Mouse (Mus musculus) liver, embryonic 16.5 days (tissue): Measurements from ENCODE around the gene Cdc37. TPM values are rescaled to one million over a fixed set of nuclear protein-coding genes. Genes with fewer than 3 reads are reported as not detected.
"Not testable (repeated sequence)": the region's sequence is repeated elsewhere in the genome, so short reads cannot be mapped to it uniquely, and the experiment has no call there.

Source experiments
- ATAC-seq: fragments of 200-750 bp; cut with Nextera tagmentation; 2 replicates; pipeline ENCODE4 v1.8.0; 2017; ENCODE audit warnings: low read depth, mild to moderate bottlenecking, moderate number of reproducible peaks, moderate library complexity
- H3K27ac ChIP-seq: fragments of 300-500 bp; sonication (generic); 2 replicates; pipeline ENCODE4 v1.5.1; 2014; ENCODE audit warnings: mild to moderate bottlenecking, low read length
- H3K27me3 ChIP-seq: fragments of 300-500 bp; sonication (generic); 2 replicates; pipeline ENCODE4 v1.6.1; 2014; ENCODE audit warnings: low read depth, low read length, mixed read lengths; ENCODE audit not compliant: control insufficient read depth, insufficient read depth
- H3K36me3 ChIP-seq: fragments of 300-500 bp; sonication (generic); 2 replicates; pipeline ENCODE4 v1.6.1; 2014; ENCODE audit warnings: mild to moderate bottlenecking; ENCODE audit not compliant: control insufficient read depth, insufficient read depth
- H3K4me1 ChIP-seq: fragments of 300-500 bp; sonication (generic); 2 replicates; pipeline ENCODE4 v1.6.1; 2014; ENCODE audit warnings: low read depth, low read length, mixed read lengths; ENCODE audit not compliant: control insufficient read depth
- H3K4me2 ChIP-seq: fragments of 300-500 bp; sonication (generic); 2 replicates; pipeline ENCODE4 v1.6.1; 2014; ENCODE audit warnings: low read depth, low read length, mixed read lengths
- H3K4me3 ChIP-seq: fragments of 300-500 bp; sonication (generic); 2 replicates; pipeline ENCODE4 v1.5.1; 2014; ENCODE audit warnings: low read depth, mild to moderate bottlenecking, low read length
- H3K9ac ChIP-seq: fragments of 300-500 bp; sonication (generic); 2 replicates; pipeline ENCODE4 v1.6.1; 2014; ENCODE audit warnings: low read depth, low read length
- H3K9me3 ChIP-seq: fragments of 300-500 bp; sonication (generic); replicated peaks from 2 replicates; pipeline ENCODE4 v1.6.1; 2016; ENCODE audit warnings: low read length; ENCODE audit not compliant: control insufficient read depth
- WGBS: fragments of 180-500 bp; shearing (Covaris S2); extraction: QIAGEN DNeasy Blood & Tissue Kit; methylation state at CpG from one replicate; pipeline ENCODE4 v1.1.7; 2014; ENCODE audit not compliant: insufficient replicate concordance; 5-methylcytosine and 5-hydroxymethylcytosine counted together
- polyA plus RNA-seq: library from polyadenylated mRNA; unstranded; fragments of >200 nt; fragmentation: Nextera tagmentation; extraction: Ambion mirVana; gene quantifications from 2 replicates; pipeline ENCODE4 v1.2.1, GENCODE M21; 2015

Gene Cdc37
- polyA plus RNA-seq: 104 and 106 TPM in 2 replicates

DNA sequence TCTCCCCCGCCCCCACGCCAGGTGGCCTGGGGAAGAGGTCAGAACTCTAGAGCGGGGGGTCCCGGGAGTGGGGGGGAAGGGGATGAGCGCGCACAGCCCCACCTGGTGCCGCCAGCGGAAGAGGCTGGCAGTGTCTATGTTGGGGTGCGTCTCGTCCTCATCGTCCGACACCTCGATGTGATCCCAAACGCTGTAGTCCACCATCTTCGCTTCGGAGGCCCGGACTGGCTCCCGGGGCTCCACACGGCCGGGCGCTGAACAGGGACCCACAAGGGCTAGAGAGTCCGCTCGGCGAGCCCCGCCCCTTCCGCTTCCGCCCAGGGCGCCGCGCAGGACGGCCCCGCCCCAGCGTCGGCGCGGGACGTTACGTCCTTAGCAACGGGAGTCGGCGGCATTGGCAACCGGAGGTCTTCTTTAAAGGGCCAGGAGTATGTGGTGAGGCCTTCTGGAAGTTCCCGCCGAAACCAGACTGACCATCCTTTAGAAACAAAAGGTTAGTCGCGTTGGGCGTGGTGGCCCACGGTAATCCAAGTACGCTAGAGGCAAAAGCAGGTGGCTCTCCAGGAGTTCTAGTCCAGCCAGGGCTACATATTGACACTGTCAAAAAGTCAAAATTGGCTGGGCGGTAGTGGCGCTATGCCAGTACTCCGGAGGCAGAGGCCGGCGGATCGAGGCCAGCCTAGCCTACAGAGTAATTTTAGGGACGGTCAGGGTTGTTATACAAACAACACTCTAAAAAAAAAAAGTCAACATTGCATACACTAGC, at the start of gene Cdc37:
Gene Cdc37 (minus strand): TSS at position 329 of the 766 bp plus-strand sequence.
- H3K36me3 ChIP-seq: no peaks in the 10 kb centered on the region; the same call in 1 of the 2 replicates
- H3K9me3 ChIP-seq: no peaks in the 10 kb centered on the region
- peaks cover 48% of the 10 kb centered on the region for H3K4me1 ChIP-seq
- peak; percentile 97 for ATAC-seq
- peak within 1 kb of the TSS; percentile 86 for H3K4me3 ChIP-seq
- WGBS: 2% methylated on average over 56 of the region's 56 CpGs
- peak within 1 kb of the TSS; percentile 90 for H3K9ac ChIP-seq
- H3K27ac ChIP-seq: peak within 1 kb of the TSS; percentile 73
- no peaks in the 10 kb centered on the region for H3K27me3 ChIP-seq
- peak within 1 kb of the TSS; percentile 84 for H3K4me2 ChIP-seq

DNA sequence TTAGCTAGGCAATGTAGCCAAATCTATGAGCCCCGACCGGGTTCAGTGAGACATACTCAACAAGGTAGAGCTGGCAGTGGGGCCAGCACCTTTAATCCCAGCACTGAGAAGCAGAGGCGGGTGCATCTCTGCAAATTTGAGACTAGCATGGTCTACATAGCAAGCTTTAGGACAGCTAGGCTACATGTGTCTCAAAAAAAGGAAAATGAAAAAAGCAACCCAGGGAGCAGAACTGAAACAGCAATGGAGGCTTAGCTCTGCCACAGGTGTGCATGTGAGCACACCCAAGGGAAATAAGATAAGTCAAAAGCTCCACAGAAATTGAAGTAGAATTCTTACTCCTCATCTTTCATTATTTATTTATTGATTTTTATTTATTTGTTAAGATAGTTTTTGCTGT, 49.2 kb upstream of the Cdc37 start:
- 67% methylated on average over 3 of the region's 3 CpGs for WGBS
- Histone ChIP-seq H3K4me3 (no peak overlapping the region), H3K4me2 (no peak overlapping the region)

DNA sequence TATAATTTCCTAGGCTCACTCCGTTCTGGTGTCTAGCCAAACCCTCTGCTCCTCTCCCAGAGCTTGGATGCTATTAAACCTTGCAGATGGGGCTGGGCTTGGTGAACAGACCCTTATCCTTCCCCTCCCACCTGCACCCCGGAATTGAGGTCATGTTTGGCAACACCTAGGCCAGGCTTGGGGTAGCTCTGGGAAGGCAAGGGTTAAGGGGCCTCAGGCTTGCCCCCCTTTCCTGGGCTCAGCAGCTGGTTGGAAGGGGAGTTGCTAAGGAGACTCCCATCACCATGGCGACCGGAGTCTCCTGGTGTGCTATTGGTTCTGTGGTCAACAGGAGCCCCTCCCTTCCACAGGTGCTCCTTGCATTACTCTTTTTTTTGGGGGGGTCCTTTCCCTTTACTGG, 48.2 kb upstream of the Cdc37 start:
- Histone ChIP-seq H3K27ac (no peak overlapping the region), H3K4me1 (no peaks in the 10 kb centered on the region), H3K36me3 (no peaks in the 10 kb centered on the region), H3K4me2 (no peak overlapping the region), H3K4me3 (no peak overlapping the region), H3K27me3 (no peaks in the 10 kb centered on the region), H3K9me3 (no peaks in the 10 kb centered on the region), H3K9ac (no peak overlapping the region)
- WGBS: 62% methylated on average over 4 of the region's 4 CpGs
- no peak for ATAC-seq

More for the DNA sequence above, 49.2 kb upstream of the Cdc37 start:
- Histone ChIP-seq H3K27ac (no peak overlapping the region), H3K36me3 (no peaks in the 10 kb centered on the region), H3K9ac (no peak overlapping the region), H3K4me1 (no peaks in the 10 kb centered on the region), H3K9me3 (no peaks in the 10 kb centered on the region), H3K27me3 (no peaks in the 10 kb centered on the region)
- ATAC-seq: no peak

DNA sequence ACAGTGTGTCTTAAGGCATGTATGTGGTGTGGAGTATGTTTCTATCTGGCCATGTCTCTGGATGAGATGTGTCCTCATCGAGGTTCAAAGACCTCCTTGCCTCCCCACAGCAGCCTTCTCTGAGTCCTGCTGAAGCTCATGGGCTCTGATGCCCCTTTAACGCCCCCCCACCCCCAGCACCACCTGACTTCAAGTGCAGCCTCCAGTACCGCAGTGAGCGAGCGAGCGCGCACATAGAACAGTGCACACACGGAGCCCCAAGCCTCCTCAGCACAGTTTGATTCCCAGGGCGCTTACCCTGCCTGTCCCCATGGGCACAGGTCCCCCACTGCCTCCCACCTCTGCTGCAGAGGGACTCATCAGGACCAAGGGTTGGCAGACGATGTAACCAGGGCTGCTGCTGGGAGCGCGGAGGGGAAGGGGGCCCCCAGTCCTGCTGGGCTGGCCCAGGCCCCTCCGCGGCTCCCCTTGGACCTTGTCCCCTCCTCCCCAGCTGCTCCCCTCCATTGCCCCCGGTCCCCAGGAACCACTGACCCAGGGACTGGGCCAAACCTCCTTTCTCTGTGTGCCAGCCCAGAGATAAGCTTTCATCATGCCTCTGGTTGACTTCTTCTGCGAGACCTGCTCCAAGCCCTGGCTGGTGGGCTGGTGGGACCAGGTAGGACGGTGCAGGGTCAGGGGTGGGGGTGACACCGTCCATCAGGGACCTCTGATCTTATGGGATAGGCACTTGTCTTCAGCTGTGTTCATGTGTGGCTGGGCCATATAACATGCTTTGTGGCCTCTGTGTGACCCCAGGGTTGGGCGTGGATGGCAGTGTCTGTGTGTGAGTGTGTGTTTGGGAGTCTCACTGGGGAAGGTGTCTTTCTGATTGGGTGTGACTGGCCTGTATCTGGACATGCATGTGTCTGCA, 47.0 kb upstream of the Cdc37 start:
- H3K9ac ChIP-seq: no peak overlapping the region
- H3K4me2 ChIP-seq: no peak overlapping the region
- no peak for ATAC-seq

DNA sequence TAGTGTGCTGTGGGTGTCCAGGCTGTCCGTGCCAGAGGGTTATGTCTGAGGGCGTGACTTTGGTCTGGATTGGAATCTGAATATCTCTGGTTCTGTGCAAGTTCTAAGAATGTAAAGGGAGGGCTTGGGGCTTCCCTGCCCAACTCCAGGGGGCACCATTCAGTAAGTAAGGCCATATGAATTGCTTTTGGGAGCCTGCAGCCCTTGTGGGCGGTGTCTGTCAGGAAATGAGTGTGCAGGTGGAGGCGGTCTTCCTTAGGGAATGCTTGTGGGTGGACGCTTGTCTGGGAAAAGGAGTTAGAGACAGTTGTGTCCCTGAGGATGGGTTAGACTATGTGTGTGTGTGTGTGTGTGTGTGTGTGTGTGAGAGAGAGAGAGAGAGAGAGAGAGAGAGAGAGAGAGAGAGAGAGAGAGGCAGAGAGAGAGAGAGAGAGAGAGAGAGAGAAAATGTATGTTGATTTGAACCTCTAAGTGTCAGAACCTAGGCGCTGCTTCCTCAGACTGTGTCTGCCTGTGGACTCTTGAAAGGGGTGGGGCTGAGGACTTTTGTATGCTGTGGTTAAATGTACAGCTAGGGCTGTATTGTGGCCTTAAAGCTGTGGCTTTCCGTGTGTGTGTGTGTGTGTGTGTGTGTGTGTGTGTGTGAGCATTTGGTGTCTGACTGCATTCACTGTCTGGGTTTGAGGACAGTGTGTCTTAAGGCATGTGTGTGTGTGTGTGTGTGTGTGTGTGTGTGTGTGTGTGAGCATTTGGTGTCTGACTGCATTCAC, 46.1 kb upstream of the Cdc37 start:
- H3K9me3 ChIP-seq, H3K9ac ChIP-seq, H3K36me3 ChIP-seq, H3K27ac ChIP-seq, H3K4me1 ChIP-seq, H3K27me3 ChIP-seq, H3K4me3 ChIP-seq, H3K4me2 ChIP-seq: not testable (repeated sequence)
- WGBS: 55% methylated on average over 7 of the region's 7 CpGs
- 0 out of 2 replicates have a peak, but pooled peaks have one; percentile 31 for ATAC-seq

More for the DNA sequence above, 47.0 kb upstream of the Cdc37 start:
- H3K36me3 ChIP-seq: no peaks in the 10 kb centered on the region
- no peaks in the 10 kb centered on the region for H3K4me1 ChIP-seq
- H3K9me3 ChIP-seq: no peaks in the 10 kb centered on the region
- H3K27ac ChIP-seq: no peak overlapping the region
- 73% methylated on average over 19 of the region's 19 CpGs for WGBS
- H3K4me3 ChIP-seq: no peak overlapping the region
- H3K27me3 ChIP-seq: no peaks in the 10 kb centered on the region

DNA sequence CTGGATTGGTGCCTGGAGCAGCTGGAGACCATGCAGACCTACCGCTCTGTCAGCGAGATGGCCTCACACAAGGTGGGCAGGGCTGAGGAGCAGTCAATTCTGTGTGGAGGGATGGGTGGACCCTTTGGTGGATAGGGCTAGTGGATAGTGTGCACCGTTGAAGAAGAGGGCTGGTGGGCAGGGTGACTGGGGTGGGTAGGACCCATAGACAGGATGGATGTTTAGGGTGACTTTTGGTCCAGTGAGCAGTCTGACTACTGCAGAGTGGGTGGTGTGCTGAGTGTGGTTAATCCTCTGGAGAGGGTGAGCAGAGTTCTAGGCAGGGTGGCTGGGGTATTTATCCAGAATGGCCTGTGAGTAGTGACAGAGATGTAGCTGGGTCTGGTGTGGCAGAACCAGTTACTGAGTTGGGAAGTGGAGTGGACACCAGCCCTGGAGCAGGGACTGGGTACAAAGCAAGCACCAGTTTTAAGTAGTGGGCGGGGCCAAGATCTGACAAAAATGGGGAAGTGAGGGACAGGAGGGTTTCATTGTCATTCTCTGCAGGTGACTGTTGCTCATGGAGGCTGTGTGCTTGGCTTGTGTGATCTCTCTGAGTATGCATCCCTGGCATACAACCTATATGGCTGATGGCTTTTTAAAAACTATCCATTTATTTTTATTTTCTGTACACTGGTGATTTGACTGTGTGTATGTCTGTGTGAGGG, 45.2 kb upstream of the Cdc37 start:
- Histone ChIP-seq H3K36me3 (no peaks in the 10 kb centered on the region), H3K27ac (no peak overlapping the region), H3K4me1 (no peaks in the 10 kb centered on the region), H3K4me3 (no peak overlapping the region), H3K27me3 (no peaks in the 10 kb centered on the region), H3K4me2 (no peak overlapping the region), H3K9ac (no peak overlapping the region), H3K9me3 (no peaks in the 10 kb centered on the region)
- ATAC-seq: no peak
- 71% methylated on average over 4 of the region's 4 CpGs for WGBS

DNA sequence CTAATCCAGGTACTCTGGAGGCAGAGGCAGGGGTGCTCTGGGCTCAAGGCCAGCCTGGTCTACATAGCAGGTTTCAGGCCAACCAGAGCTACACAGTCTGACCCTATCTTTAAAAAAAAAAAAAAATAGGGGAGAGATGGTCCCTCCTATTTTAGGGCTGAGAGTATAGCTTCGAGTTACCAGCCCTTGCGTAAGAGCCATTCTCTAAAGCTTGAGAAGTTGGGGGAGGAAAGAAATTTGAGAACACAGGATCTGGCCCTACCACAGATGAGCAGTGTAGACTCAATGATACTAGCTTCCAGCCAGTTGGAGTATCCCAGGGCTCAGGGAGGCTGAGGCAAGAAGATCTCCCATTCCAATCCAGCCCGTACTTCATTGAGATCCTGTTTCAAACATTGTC, 44.0 kb upstream of the Cdc37 start:
- 61% methylated on average over 3 of the region's 3 CpGs for WGBS
- Histone ChIP-seq H3K36me3 (no peaks in the 10 kb centered on the region), H3K27me3 (no peaks in the 10 kb centered on the region), H3K4me3 (no peak overlapping the region), H3K4me2 (no peak overlapping the region), H3K4me1 (no peaks in the 10 kb centered on the region), H3K9ac (no peak overlapping the region), H3K27ac (no peak overlapping the region), H3K9me3 (no peaks in the 10 kb centered on the region)
- no peak for ATAC-seq

DNA sequence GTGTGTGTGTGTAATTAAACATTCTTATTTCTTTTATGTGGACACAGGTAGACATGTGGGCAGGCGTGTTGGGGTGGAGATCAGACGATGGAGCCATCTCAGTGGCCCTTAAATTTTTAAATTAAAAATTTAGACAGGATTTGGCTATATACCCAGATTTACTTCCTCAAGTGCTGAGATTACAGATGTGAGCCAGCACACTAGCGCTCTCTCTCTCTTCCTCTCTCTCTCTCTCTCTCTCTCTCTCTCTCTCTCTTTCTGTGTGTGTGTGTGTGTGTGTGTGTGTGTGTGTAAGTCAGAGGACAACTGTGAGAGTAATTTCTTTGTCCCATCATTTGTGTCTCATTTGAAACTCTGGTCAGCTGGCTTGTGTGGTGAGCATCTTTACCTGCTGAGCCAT, 40.9 kb upstream of the Cdc37 start:
- Histone ChIP-seq H3K4me3 (no peak overlapping the region), H3K36me3 (no peaks in the 10 kb centered on the region), H3K4me1 (no peaks in the 10 kb centered on the region), H3K27ac (no peak overlapping the region), H3K9ac (no peak overlapping the region), H3K4me2 (no peak overlapping the region), H3K9me3 (no peaks in the 10 kb centered on the region), H3K27me3 (no peaks in the 10 kb centered on the region)
- ATAC-seq: no peak
- 74% methylated on average over 3 of the region's 3 CpGs for WGBS
